Mouse (Mus musculus) small intestine, adult 10 weeks (tissue): ENCODE measurements around the gene Cox14. TPM values are rescaled to one million over a fixed set of nuclear protein-coding genes. Genes with fewer than 3 reads are reported as not detected.

Experiments used
- polyA plus RNA-seq: library from polyadenylated mRNA; stranded (reverse); fragments of 350-450 nt; fragmentation: Illumina TruSeq; extraction: RNeasy Lipid Tissue Mini Kit (QIAGEN cat#74804); gene quantifications from one replicate; pipeline ENCODE4 v1.2.3, GENCODE M21; 2014; ENCODE audit warnings: low replicate concordance

Cox14 gene
- polyA plus RNA-seq = 25.1 TPM

DNA sequence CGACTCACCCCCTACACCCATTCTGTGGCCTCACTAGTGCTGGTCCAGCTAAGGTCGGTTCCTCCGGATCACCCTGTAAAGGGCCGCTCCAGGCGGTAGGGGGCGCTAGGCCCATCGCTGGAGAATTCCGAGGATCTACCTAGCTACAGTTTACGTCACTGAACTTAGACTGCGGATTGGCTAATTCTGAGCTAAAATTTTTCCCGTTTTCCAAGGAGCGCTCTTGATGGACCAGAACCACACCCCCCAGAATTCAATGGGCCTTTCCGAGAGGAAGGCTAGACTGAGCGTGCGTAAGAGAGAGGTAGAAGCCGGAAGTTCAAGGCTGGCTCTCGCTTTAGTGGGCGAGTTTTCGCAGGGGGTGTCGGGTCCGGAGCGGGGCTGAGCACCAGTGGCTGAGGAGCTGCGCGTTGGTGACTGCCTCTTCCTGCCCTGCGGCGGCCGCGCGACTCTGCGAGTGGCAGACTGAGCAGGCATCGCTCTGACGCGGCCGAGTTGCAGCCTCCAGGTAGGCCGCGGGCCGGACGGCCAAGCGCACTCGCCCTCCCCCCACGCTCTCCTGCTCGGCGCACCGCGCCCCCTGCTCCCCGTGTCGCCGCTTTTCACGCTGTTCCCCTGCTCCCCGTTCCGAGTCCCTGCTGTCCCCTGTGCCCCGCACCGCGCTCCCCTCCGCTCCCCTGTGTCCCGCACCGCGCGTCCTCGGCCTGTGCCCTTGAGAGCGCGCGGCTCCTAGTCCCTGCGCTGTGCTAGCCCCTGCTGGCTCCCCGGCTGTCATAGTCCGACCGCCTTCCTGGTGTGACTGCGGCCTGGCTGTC is at the start of gene Cox14:
Gene Cox14, plus strand, starts transcription at position 278 of the 815 bp plus-strand sequence.

GRCm38 (mm10) chr15:99701999-99702900 is 23.2 kb upstream of the Cox14 start, which contains the start of gene Smarcd1:
Gene Smarcd1 (plus strand): TSS chr15:99702129.

GRCm38 (mm10) chr15:99705440-99706048 is 19.9 kb upstream of the Cox14 start, which contains the start of gene Gm17349:
Gene Gm17349 (minus strand): TSS chr15:99705490.

GRCm38 (mm10) chr15:99717386-99718334 is 7.8 kb upstream of the Cox14 start, which contains the start of gene Gpd1:
Gene Gpd1 (plus strand): TSS chr15:99717515.

GRCm38 (mm10) chr15:99772881-99772924 is 47.3 kb downstream of the Cox14 start, which contains the start of gene Cers5:
Gene Cers5 (minus strand): TSS chr15:99772885.

Other genes with a start within 250 kb of the Cox14 start
- not detected for gene Faim2, start 197.5 kb upstream of the Cox14 start, polyA plus RNA-seq
- gene Aqp2, start 146.6 kb upstream of the Cox14 start, polyA plus RNA-seq = not detected
- gene Aqp5, start 134.8 kb upstream of the Cox14 start, polyA plus RNA-seq = not detected
- not detected for gene Aqp6, start 124.2 kb upstream of the Cox14 start, polyA plus RNA-seq
- 14.3 TPM for gene Racgap1, start 74.0 kb upstream of the Cox14 start, polyA plus RNA-seq
- gene Asic1, start 55.2 kb upstream of the Cox14 start, polyA plus RNA-seq = not detected
- 2.5 TPM for gene Smarcd1, start 23.5 kb upstream of the Cox14 start, polyA plus RNA-seq
- gene Gm17349, start 20.1 kb upstream of the Cox14 start, polyA plus RNA-seq = not detected
- gene Gpd1, start 8.1 kb upstream of the Cox14 start, polyA plus RNA-seq = 13.6 TPM
- gene Cers5, start 47.3 kb downstream of the Cox14 start, polyA plus RNA-seq = 11.0 TPM
- 128 TPM for gene Lima1, start 149.8 kb downstream of the Cox14 start, polyA plus RNA-seq
- not detected for gene Fam186a, start 241.4 kb downstream of the Cox14 start, polyA plus RNA-seq
- 102 TPM for gene Larp4, start 244.4 kb downstream of the Cox14 start, polyA plus RNA-seq